Mouse (Mus musculus) adrenal gland, postnatal 10 days (tissue): Measurements from ENCODE around the gene Clstn2. TPM values are rescaled to one million over a fixed set of nuclear protein-coding genes. Genes with fewer than 3 reads are reported as not detected.

Experiments used
- DNase-seq: peaks from one replicate; pipeline ENCODE4 v3.0.0; 2021; ENCODE audit warnings: mixed read lengths
- total RNA-seq, 2 experiments: library from RNA; stranded (reverse); gene quantifications; 2 replicates each; pipeline ENCODE4 v1.2.3; 2021

Gene Clstn2
- total RNA-seq, 2 experiments from 2014 or later: 3.4 to 3.8 TPM

- no peak for DNase-seq
These were observed 469.9 kb downstream of the Clstn2 start for GRCm38 (mm10) chr9:97563121-97563520.

DNA sequence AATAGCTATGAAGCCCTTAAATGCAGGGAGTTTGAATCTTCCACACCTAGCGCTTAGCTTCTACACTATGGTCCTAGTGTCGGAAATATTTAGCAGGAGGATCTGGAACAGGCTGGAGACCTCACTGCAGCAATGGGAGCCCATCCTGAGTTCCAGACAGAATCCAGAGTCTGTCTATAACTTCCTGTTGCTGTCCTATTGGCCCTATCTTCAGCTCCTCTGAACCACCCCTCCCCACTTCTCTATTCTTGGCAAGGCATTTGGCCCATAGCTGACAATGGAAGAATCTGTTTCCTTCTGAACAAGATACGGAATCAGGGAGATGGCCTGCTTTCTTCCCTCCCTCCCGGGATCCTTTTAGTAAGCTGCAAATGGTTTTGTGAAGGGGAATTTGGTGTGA, 488.6 kb downstream of the Clstn2 start:
- no peak for DNase-seq

GRCm38 (mm10) chr9:97541419-97541818, 491.6 kb downstream of the Clstn2 start:
- DNase-seq: no peak

GRCm38 (mm10) chr9:97538075-97538779, 494.8 kb downstream of the Clstn2 start:
- DNase-seq: peak; percentile 36

GRCm38 (mm10) chr9:97534196-97534595, 498.8 kb downstream of the Clstn2 start:
- no peak for DNase-seq

GRCm38 (mm10) chr9:97533306-97533705, 499.7 kb downstream of the Clstn2 start:
- no peak for DNase-seq

DNA sequence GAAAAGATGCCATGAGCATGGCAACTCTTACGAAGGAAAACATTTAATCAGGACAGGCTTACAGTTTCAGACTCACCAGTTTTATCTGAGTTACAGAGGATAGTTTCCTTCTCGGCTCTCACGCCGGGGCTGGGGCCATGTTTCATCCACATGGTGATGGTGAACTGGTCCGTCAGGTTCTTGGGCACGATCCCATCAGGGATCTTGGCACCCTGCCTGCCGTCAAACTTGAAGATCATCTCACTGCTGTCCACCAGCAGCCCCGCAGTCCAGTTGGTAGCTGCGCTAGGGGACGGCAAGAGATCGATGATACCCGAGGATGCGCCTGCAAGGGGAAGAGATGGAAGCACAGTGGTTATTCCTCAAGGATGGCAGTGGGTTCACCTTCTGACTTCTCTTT, 500.4 kb downstream of the Clstn2 start:
- no peak for DNase-seq

DNA sequence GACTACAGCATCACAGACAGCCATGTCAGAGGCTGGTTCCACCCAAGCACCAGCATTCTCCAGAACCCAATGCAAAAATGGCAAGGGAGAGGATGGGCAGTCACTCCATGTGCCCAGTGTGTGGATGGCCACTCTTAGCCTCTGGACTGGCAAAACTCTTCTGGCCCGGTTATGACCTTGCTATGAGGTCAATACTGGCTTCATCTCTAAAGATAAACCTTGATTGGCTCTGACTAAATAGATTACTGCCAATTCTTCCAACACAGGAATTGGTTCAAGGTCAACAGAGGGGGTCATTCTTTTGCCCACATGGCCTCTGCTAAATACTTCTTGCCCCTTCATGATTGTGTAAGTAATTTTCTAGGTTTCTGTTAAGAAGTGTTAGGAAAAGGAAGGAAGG, 505.1 kb downstream of the Clstn2 start:
- DNase-seq: peak; percentile 16

DNA sequence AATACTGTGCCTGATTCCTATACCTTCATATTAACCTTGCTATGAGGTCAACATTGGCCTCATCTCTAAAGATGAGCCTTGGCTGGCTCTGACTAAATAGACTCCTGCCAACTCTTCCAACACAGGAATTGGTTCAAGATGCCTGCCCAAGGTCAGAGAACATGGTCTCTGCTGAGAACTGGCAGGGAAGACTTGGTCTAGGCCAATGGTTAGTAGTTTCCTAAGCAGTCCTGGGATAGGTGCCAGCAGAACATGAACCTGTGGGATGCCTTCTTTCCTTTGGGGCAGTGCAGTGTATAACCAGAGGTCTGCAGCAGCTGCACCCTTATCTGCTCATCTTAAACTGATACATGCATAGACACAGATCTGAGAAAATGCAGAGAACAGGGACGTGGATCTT, 505.7 kb downstream of the Clstn2 start:
- peak; percentile 72 for DNase-seq

DNA sequence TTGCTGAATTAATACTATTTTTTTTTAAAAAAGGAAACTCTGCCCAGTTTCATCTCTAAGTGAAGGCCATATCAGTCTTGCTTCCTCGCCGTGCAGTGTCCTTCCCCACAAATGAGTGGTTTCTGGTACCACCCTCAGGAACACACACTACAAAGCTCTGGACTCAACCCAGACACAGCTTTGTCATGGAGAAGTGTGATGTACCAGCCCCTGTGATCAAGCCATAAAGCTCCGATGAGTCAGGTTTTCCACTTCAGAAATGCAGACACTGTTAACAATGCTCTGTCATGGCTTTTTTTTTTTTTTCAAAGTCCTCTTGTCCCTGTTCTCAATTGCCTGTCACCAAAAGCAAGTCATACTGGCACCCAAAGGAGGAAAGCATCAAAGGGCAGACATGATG, 507.4 kb downstream of the Clstn2 start:
- peak; percentile 12 for DNase-seq

DNA sequence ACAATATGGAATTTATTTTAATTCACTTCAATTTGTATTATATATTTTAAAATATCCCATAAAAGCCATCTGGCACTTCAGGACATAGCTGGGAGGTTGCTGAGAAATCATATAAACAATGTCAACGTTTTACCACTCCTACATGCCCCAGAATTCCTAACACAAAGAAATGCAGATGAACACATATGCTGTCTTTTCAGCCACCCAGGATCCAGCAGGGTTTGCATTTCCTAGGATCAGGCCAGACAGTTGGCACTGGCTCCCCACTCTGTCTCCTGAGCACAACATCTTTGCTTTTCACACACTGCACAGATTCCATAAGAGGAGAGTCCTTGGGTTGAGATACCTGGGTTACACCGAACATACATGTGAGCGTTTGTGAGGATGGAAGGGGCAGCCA, 508.1 kb downstream of the Clstn2 start:
- no peak for DNase-seq

- DNase-seq: peak; percentile 36
These were observed 512.2 kb downstream of the Clstn2 start for GRCm38 (mm10) chr9:97520771-97521170.

GRCm38 (mm10) chr9:97517006-97517405, 516.0 kb downstream of the Clstn2 start:
- DNase-seq: no peak

DNA sequence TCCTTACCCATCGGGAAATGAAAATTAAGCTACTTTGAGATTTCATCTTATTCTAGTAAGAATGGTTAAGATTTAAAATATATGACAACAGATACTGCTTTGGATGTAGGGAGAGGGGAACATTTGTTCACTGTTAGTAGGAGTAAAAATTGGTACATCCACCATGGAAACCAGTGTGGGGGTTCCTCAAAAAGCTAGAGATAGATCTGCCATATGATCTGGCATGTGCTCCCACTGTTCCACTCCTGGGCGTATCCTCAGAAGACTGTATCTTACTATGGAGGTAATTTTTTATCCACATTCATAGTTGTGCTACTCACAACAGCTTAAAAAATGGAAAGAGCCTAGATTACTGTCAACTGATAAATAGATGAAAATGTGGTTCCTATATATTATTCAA, 518.3 kb downstream of the Clstn2 start:
- DNase-seq: no peak

DNA sequence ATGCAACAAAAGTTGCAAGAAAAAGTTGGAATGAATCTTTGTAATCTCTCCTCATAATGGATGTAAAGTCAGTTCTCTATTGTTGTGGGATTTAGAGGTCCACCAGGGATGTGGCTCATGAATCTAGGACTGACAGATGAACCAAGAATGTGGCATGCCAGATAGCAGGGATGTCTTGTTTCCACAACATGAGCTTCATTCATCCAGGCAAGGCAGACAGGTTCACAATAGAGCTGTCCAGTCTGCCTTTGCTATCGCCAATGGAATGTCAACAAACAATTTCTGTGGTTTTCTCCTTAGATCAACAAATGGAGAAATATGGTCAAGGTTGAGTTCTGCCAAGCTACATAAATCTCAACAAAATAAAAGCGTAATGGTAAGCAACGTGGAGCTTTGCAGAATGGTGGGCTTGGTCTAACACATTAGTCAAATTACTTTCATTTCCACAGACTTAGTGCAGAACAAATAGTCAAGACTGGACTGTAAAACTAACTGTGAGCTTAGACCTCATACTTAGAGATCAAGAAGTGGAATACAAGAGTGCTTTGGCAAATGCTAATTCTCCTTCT, 520.6 kb downstream of the Clstn2 start:
- DNase-seq: no peak

GRCm38 (mm10) chr9:97501416-97501815, 531.6 kb downstream of the Clstn2 start:
- no peak for DNase-seq

- DNase-seq: no peak
These were observed 537.9 kb downstream of the Clstn2 start for GRCm38 (mm10) chr9:97495056-97495455.

- DNase-seq: no peak
These were observed 541.4 kb downstream of the Clstn2 start for GRCm38 (mm10) chr9:97491626-97492025.

DNA sequence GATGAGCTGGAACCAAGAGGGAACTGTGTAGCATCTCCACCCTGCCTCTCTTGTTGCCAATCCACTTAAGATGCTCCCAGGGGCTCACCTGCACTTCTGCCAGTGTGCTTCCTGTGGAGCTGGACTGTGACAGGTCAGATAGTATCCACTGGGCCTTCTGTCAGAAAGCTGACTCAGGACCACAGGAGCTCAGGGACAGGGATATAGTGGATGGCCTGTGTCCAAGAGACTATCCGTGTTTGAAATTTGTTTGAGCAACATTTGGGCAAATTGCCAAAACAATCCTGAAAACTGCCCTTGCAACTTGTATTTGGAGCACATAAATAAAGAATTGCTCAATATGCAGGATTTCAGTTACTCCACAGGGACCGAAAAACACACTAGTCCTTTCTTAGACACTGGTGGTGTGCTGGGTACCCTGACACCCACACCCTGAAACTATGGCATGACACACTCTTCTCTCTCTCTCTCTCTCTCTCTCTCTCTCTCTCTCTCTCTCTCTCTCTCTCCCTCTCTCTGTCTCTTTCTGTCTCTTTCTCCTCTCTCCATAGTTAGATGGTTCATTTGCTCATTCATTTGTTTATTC, 542.3 kb downstream of the Clstn2 start:
- peak; percentile 71 for DNase-seq

DNA sequence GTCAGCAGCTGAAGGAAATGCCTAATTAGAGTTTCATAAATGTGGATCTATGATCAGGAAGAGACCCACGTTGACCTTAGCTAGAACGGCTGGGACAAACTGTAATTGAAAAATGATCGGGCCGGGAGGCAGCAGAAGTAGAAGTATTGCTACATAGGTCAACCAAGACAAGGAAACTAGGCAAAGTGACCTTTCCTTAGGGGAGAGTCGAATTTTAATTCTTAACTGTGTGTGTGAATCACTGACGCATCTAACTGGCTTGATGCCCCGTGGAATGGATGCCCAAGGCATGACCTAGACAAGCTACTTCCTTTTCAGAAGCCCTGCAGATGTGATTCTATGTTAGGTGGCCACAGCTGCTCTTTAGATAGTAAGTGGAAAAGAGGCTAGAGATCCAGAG, 546.2 kb downstream of the Clstn2 start:
- no peak for DNase-seq

DNA sequence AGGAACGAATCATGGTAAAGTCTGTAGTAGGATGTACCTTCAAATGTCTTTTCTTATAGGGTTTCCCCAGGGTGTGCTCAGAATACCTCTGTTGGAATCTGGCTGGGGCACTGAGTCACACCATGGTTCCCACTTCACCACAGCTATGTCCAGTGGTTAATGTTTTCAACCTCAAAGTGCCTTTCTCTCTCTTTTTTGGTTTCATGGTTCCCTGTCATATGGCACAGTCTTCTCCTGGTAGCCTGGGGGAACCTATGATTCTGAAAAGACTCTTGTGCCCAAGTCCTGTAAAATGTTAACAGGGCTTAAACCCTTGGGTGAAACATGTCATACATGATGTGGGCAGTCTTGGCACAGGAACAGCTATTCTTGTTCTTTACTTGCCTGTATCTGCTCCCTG, 551.8 kb downstream of the Clstn2 start:
- DNase-seq: no peak

DNA sequence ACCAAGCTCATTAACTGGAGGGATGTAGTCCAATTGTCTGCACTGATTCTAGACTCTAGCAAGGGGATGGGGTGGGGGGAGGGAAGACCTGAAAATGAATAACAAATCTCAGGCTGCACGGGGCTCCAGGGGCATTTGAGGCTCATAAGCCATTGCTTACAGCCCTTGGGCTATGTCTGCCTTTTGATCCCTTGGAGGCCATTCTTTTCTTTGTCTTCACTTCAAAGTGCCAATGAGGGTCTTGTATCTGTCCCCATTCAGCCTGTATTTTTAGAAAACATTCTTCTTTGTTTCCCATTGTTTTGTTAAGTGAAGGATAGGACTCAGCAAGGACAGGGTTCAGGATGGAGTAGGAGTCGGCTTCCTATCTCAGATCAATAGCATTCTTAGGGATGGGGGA, 556.0 kb downstream of the Clstn2 start:
- no peak for DNase-seq

DNA sequence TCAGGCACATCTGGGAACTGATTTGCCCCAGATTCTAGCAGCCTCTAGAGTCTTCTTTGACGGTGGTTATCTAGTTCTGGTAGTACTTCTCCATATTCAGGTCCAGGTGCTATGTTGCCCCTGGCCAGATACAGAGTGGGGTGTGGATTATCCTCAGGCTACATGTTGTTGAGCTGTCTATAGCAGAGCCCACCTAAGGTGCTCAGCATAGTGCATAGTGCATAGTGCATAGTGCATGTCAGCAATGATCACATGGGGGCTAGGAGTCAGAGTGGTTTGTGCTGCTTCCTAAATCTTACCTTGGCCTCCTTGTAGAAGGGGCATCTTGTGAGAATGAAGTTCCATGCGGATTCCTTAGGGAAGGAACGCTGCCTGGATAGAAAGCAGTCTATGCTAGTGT, 556.5 kb downstream of the Clstn2 start:
- no peak for DNase-seq

DNA sequence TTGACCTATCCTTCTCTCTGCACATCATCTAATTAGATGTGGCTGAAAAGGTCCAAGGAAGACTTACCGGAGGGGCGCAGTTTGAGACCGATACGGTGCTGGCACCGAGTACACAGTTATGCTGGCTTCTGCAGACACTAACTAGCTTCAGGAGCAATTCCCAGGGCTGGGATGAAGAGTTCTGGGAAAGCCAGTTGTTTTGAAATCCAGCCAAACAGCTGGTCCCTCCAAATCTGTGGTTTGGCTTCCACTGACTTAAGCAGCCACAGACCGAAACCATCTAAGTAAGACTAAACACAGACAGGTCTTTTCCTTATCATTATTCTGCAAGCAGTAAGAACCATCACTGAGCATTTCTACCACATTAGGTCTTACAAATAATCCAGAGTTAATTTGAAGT, 558.1 kb downstream of the Clstn2 start:
- DNase-seq: no peak
